Mouse (Mus musculus): ENCODE data around the gene Dusp9. TPM values are rescaled to one million over a fixed set of nuclear protein-coding genes. Genes with fewer than 3 reads are reported as not detected.

Gene Dusp9
- 16.6 and 32.4 TPM in 2 replicates for polyA plus RNA-seq (2016; fragmentation: Nextera tagmentation; extraction: Ambion mirVana)

DNA sequence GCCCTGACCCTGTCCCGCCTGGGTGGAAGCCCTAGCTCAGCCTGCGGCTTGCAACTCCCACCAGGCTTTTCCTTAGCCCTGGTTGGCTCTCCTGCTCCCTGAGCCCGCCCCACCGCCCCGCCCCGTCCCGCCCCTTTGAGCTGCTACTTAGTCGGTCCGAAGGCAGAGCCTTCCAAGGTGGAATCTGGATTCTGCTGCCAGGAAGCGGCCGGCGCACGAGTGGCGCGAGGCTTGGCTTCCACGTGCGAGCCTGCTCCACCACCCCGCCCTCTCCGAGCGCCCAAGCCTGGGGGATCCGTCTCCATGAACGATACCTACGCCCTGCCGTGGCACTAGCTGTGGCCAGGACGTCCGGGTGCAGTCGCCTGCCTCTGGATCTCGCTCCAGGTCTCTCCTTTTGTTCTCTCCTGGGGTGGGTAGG is at the start of gene Dusp9:
Gene Dusp9 (plus strand): TSS at position 165 of the 421 bp plus-strand sequence.
- peak; percentile 75 for DNase-seq (ENCODE audit: low spot score)
- peak within 1 kb of the TSS; percentile 60; the same call in 1 of the 2 replicates for H3K27ac ChIP-seq (replicated peaks)
- WGBS = 19% methylated on average over 28 of the region's 28 CpGs
- peaks cover 100% of the 10 kb centered on the region for H3K27me3 ChIP-seq (ENCODE audit: low read depth, poor library complexity, severe bottlenecking)
- peaks cover 22% of the 10 kb centered on the region for H3K4me1 ChIP-seq
- H3K9me3 ChIP-seq (replicated peaks) = no peaks in the 10 kb centered on the region
- H3K4me3 ChIP-seq = peak within 1 kb of the TSS; percentile 51
- no peaks in the 10 kb centered on the region for H3K36me3 ChIP-seq

DNA sequence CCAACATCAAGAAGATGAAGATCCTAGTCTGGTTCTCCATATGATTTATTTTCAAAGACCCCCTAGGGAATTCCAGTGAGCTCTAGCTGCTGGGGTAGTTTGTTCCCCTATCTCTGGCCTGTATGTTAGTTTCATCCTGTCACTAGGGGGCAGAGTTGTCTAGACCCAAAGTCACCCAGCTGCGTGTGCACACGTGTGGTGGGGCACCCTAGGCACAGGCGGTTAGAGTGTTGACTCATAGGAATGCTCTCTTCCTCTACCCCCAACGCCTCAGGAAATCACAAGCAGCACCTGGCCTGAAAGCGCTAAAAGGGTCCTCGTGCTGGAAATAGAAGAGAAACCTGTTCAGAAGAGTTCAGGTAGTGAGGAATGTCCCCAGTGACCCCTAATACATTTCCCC is 46.0 kb upstream of the Dusp9 start:
- H3K36me3 ChIP-seq = no peaks in the 10 kb centered on the region
- 32% methylated on average over 6 of the region's 6 CpGs for WGBS
- no peak overlapping the region for H3K4me3 ChIP-seq
- no peaks in the 10 kb centered on the region for H3K9me3 ChIP-seq (replicated peaks)
- no peak overlapping the region for H3K27ac ChIP-seq (replicated peaks)
- peaks cover 10% of the 10 kb centered on the region for H3K4me1 ChIP-seq
- H3K27me3 ChIP-seq (ENCODE audit: low read depth, poor library complexity, severe bottlenecking) = peaks cover 22% of the 10 kb centered on the region
- DNase-seq (ENCODE audit: low spot score) = no peak

DNA sequence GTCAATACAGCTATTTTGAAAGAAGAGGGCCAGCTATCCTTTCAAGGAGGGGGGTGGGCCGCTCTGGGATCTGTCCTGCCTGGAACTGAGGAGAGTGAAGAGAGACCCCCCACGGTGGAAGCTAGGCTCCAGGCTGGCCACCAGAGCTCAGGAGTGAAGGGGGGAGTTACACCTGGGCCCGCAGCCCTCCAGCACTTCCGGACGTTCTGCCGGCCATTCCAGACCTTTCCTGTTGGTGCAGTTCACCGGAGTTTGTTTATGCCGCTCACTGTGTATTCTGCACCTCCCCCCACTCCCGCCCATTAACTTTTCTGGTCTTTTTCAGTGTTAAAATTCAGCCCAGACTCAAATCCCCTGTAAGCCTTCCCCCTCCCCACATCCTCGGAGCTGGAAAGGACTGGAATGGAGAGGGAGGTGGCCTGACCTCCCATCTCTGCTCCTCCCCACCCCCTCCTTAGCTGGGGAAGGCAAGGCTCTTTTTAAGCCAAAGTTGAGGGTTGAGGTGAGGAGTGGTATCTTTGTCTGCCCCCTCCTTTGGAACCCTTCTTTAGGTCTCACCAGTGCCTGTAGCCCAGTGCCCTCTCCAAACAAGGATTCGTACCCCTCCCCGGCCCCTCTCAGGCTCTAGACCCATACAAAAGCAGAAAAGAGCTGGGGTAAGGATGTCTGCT is 44.6 kb upstream of the Dusp9 start:
- Histone ChIP-seq H3K9me3 (replicated peaks) (no peaks in the 10 kb centered on the region), H3K27me3 (ENCODE audit: low read depth, poor library complexity, severe bottlenecking) (peaks cover 21% of the 10 kb centered on the region), H3K36me3 (no peaks in the 10 kb centered on the region), H3K27ac (replicated peaks) (0 out of 2 replicates have a peak overlapping the region, but pooled peaks have one; percentile 9), H3K4me1 (peaks cover 10% of the 10 kb centered on the region), H3K4me3 (no peak overlapping the region)
- no peak for DNase-seq (ENCODE audit: low spot score)
- 39% methylated on average over 12 of the region's 12 CpGs for WGBS

DNA sequence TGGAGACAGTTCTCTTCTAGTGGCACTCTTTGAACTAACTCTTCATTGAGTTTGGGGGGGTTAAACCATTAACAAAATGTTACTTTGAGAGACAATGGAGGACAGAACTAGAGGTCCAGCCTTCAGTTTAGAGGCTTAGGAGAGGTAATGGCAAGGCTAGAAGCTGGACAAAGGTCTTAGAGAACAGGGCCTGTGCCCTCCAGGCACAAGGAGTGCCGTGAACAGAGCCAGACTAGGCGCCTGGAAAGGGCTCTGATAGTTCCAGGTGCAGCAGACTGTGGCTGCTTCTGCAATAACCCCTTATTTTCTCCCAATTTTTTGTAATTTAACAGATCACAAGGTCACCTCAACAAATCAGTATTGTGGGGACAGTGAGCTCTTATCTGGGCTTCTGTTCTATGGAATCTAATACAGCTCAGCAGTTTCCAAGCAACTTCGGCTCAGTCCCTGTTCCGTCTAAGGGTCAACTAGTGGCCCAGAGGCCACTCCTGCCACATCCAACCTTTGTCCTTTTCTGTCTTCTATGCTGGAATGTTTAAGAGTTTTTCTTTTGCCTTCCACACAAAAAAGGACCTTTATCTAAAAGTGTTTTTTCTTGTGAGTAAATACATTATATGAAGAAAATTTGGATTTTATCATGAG is 43.8 kb upstream of the Dusp9 start:
- 67% methylated on average over 4 of the region's 4 CpGs for WGBS
- Histone ChIP-seq H3K9me3 (replicated peaks) (no peaks in the 10 kb centered on the region), H3K36me3 (no peaks in the 10 kb centered on the region), H3K4me1 (peaks cover 10% of the 10 kb centered on the region), H3K4me3 (no peak overlapping the region), H3K27me3 (ENCODE audit: low read depth, poor library complexity, severe bottlenecking) (peaks cover 25% of the 10 kb centered on the region), H3K27ac (replicated peaks) (no peak overlapping the region)
- DNase-seq (ENCODE audit: low spot score) = no peak

GRCm38 (mm10) chrX:73601456-73601855 is 37.8 kb upstream of the Dusp9 start:
- Histone ChIP-seq H3K27me3 (ENCODE audit: low read depth, poor library complexity, severe bottlenecking) (peaks cover 4% of the 10 kb centered on the region; the same call in 1 of the 2 replicates), H3K4me1 (no peaks in the 10 kb centered on the region), H3K9me3 (replicated peaks) (no peaks in the 10 kb centered on the region), H3K4me3 (no peak overlapping the region), H3K27ac (replicated peaks) (no peak overlapping the region), H3K36me3 (no peaks in the 10 kb centered on the region)
- 80% methylated on average over 1 of the region's 1 CpGs for WGBS
- DNase-seq (ENCODE audit: low spot score) = no peak

DNA sequence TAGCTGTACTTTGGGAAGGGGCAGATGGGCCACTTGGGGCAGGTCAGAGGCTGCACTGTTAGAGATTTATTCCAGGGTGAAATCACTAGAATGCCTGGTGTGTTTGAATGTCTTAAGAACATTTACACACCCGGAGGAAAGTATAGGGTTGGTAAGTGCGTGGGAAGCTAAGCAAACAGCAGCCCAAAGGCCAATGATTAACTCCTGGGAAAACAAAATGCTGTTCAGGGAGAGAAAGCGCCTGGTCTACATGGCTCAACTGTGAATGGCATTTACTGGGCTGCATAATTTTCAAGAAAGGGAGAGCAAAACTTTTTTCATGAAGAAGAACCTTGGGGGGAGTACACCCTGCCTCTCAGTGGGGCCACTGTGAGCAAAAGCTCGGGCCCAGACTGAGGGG is 25.6 kb upstream of the Dusp9 start:
- peaks cover 45% of the 10 kb centered on the region for H3K27me3 ChIP-seq (ENCODE audit: low read depth, poor library complexity, severe bottlenecking)
- 71% methylated on average over 4 of the region's 4 CpGs for WGBS
- no peak overlapping the region for H3K4me3 ChIP-seq
- H3K27ac ChIP-seq (replicated peaks) = no peak overlapping the region
- H3K9me3 ChIP-seq (replicated peaks) = no peaks in the 10 kb centered on the region
- DNase-seq (ENCODE audit: low spot score) = no peak
- H3K36me3 ChIP-seq = no peaks in the 10 kb centered on the region
- no peaks in the 10 kb centered on the region for H3K4me1 ChIP-seq

DNA sequence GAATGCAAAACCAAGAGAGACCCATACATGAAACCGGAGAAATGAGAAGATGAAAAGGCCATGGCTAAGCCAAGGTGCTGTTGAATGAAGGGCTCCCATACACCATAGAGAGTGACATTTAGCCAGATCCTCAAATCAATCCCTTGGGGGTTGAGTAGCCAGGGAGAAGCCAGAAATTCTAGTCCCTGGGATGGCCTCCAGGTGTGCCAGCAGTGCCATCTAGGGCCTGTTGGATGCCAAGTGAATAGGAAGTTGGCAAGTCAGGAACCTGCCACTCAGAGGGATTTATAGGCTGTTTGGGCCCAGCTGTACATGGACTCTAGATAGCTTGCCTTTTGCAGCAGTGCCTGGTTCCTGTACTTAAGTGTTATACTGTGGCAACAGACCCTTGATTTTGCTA is 23.3 kb upstream of the Dusp9 start:
- Histone ChIP-seq H3K4me1 (no peaks in the 10 kb centered on the region), H3K27ac (replicated peaks) (no peak overlapping the region), H3K4me3 (no peak overlapping the region), H3K27me3 (ENCODE audit: low read depth, poor library complexity, severe bottlenecking) (peaks cover 58% of the 10 kb centered on the region), H3K36me3 (no peaks in the 10 kb centered on the region), H3K9me3 (replicated peaks) (no peaks in the 10 kb centered on the region)
- no peak for DNase-seq (ENCODE audit: low spot score)
- 94% methylated on average over 1 of the region's 1 CpGs for WGBS

DNA sequence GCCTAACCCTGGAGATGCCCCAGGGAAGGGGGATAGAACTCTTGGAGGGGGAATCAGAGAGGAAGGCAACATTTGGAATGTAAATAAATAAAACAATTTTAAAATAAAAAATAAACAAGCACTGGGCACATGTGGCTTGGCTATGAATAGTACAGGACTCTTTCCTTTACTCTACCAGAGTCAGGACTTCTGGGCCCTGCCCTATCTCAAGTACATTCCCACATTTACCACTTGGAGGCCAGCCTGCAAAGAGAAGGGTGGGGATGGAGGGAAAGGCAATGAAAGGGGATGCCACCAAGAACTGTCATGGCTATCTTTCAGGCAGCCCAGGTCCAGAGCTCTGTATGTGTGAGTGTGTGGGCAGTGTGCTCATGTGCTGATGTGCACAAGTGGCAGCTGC is 19.8 kb upstream of the Dusp9 start:
- H3K4me3 ChIP-seq = no peak overlapping the region
- no peaks in the 10 kb centered on the region for H3K36me3 ChIP-seq
- H3K27ac ChIP-seq (replicated peaks) = no peak overlapping the region
- H3K27me3 ChIP-seq (ENCODE audit: low read depth, poor library complexity, severe bottlenecking) = peaks cover 52% of the 10 kb centered on the region
- no peaks in the 10 kb centered on the region for H3K4me1 ChIP-seq
- no peaks in the 10 kb centered on the region for H3K9me3 ChIP-seq (replicated peaks)
- DNase-seq (ENCODE audit: low spot score) = no peak

DNA sequence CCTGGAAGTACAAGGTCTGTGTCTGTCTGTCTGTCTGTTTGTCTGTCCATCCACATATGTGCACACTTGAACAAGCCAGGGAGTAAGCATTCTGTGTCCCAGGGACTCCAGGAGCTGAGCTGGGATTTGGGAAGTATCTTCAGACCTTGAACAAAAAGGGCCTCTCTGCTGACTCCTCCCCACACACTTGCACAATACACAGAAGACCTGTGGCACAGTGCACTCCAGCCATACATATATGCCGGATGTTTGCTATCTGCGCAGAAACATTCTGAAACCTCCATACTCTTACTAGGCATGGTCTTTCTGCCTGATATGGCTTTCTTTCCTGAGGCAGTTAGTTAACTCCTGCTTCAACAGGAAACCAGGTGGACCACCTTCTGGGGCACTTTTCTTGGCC is 19.3 kb upstream of the Dusp9 start:
- H3K27ac ChIP-seq (replicated peaks) = no peak overlapping the region
- no peaks in the 10 kb centered on the region for H3K36me3 ChIP-seq
- WGBS = 93% methylated on average over 2 of the region's 2 CpGs
- DNase-seq (ENCODE audit: low spot score) = no peak
- H3K4me3 ChIP-seq = no peak overlapping the region
- H3K27me3 ChIP-seq (ENCODE audit: low read depth, poor library complexity, severe bottlenecking) = peaks cover 52% of the 10 kb centered on the region
- H3K4me1 ChIP-seq = no peaks in the 10 kb centered on the region
- no peaks in the 10 kb centered on the region for H3K9me3 ChIP-seq (replicated peaks)

DNA sequence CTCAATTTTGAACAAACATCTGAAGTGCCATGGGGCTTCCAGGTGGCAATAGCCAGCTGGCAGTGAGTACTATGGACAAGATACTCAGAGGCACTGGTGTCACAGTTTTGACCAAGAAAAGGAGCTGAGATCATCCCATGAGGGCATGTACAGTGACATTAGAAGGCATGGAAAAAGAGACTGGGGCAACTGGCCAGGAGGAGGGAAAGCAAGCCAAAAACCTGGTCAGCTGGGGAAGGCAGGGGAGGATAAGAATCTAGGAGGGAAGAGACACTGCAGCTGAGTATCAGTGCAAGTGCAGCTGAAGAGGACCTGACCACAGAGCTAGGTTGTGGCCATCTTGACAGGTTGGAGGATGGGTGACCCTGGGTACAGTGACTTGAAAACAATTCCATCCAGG is 12.2 kb upstream of the Dusp9 start:
- Histone ChIP-seq H3K27me3 (ENCODE audit: low read depth, poor library complexity, severe bottlenecking) (peaks cover 61% of the 10 kb centered on the region), H3K4me1 (no peaks in the 10 kb centered on the region), H3K9me3 (replicated peaks) (no peaks in the 10 kb centered on the region), H3K4me3 (no peak overlapping the region), H3K36me3 (no peaks in the 10 kb centered on the region), H3K27ac (replicated peaks) (no peak overlapping the region)
- DNase-seq (ENCODE audit: low spot score) = no peak

GRCm38 (mm10) chrX:73635425-73635824 is 3.8 kb upstream of the Dusp9 start:
- H3K36me3 ChIP-seq = no peaks in the 10 kb centered on the region
- WGBS = 23% methylated on average over 17 of the region's 19 CpGs
- DNase-seq (ENCODE audit: low spot score) = no peak
- H3K4me3 ChIP-seq = peak overlapping the region; percentile 29
- H3K27ac ChIP-seq (replicated peaks) = no peak overlapping the region
- peaks cover 100% of the 10 kb centered on the region for H3K27me3 ChIP-seq (ENCODE audit: low read depth, poor library complexity, severe bottlenecking)
- no peaks in the 10 kb centered on the region for H3K9me3 ChIP-seq (replicated peaks)
- H3K4me1 ChIP-seq = peaks cover 22% of the 10 kb centered on the region

DNA sequence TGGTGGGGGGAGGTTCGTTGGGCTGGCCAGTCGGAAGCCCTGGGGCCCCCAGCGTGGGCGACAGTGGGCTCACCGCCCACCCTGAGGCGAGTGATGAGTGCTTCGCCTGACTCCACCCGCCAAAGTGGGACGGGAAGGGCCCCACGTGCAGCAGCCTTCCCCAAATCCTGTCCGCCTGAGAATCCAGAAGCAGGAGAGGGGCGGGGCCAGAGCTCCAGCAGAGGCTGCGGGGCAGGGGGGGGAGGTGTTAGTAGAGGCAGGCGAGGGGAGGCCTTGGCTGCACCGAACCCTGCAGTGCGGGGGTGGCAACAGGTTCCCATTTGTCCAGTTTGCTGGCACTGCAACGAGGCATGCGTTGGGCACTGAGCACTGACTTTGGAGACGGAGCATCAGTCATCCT is 1.8 kb upstream of the Dusp9 start:
- H3K9me3 ChIP-seq (replicated peaks) = no peaks in the 10 kb centered on the region
- peaks cover 22% of the 10 kb centered on the region for H3K4me1 ChIP-seq
- H3K27ac ChIP-seq (replicated peaks) = no peak overlapping the region
- peak overlapping the region; percentile 49 for H3K4me3 ChIP-seq
- no peak for DNase-seq (ENCODE audit: low spot score)
- peaks cover 100% of the 10 kb centered on the region for H3K27me3 ChIP-seq (ENCODE audit: low read depth, poor library complexity, severe bottlenecking)
- H3K36me3 ChIP-seq = no peaks in the 10 kb centered on the region
- 22% methylated on average over 19 of the region's 19 CpGs for WGBS

GRCm38 (mm10) chrX:73639901-73640469 is 766 bp downstream of the Dusp9 start:
- peaks cover 100% of the 10 kb centered on the region for H3K27me3 ChIP-seq (ENCODE audit: low read depth, poor library complexity, severe bottlenecking)
- peak overlapping the region; percentile 60; the same call in 1 of the 2 replicates for H3K27ac ChIP-seq (replicated peaks)
- H3K4me1 ChIP-seq = peaks cover 22% of the 10 kb centered on the region
- no peaks in the 10 kb centered on the region for H3K9me3 ChIP-seq (replicated peaks)
- 22% methylated on average over 41 of the region's 41 CpGs for WGBS
- peak; percentile 33 for DNase-seq (ENCODE audit: low spot score)
- no peaks in the 10 kb centered on the region for H3K36me3 ChIP-seq
- peak overlapping the region; percentile 51 for H3K4me3 ChIP-seq

Data from midbrain, embryonic 10.5 days (tissue).